Mouse (Mus musculus): ENCODE data around the gene Sult6b2. TPM values are rescaled to one million over a fixed set of nuclear protein-coding genes. Genes with fewer than 3 reads are reported as not detected.

Gene Sult6b2
- not detected for polyA plus RNA-seq (2017; shearing (Covaris generic))

DNA sequence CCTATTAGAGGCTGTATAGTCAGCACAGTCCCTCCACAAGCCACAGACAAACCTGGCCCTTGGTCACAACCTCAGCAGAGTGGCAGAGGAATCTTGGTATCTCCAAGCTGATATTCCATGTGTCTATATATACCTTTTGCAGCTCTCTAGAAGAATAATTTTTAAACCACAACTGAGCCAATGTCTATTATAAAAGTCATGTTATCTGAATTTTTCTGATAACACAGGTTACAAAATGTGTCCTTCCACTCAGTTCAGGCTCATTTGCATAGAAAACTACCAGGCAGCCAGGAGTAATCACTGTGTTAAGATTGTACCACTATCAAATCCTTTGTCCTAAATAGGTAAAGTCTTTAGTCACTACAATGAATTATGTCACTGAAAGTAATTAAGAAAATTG lies at the start of gene Sult6b2:
Sult6b2 (minus strand) TSS at position 101 of the 400 bp plus-strand sequence.

DNA sequence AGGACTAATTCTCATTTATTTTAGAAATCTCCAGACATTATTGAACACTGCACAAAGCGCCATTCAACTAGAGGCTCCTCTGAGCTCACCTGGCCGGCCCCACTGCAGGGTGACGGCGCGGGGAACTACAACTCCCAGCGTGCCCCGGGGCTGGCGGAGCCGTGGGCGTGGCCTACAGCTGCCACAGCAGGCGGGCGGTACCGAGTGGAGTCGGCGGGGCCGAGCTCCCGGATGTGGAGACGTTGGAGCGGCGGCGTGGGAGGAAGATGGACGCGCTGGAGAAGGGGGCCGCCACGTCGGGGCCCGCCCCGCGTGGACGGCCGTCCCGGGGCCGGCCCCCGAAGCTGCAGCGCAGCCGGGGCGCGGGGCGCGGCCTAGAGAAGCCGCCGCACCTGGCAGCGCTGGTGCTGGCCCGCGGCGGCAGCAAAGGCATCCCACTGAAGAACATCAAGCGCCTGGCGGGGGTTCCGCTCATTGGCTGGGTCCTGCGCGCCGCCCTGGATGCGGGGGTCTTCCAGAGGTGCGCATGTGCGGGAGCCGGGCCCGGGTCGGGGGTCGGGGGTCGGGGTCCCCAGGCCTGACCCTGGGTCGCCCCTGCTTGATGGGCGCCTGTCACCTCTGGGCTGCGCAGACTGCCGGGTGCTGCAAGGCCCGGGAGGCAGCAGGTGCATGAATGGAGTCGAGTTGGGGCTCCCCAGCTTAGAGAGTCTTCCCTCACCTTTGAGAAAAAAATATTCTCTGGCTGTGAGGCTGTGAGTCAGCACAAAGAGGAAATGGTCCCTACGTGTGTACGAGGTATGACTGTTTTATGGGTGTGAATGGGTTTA lies 47.6 kb downstream of the Sult6b2 start, which contains the start of gene Cmas:
Cmas (plus strand) TSS at position 180 of the 827 bp plus-strand sequence.

Other genes starting within 250 kb of the Sult6b2 start
- gene Kcnj8, start 232.9 kb downstream of the Sult6b2 start, polyA plus RNA-seq (2017; shearing (Covaris generic)), result 5.3 TPM
- 0.41 TPM for gene Abcc9, start 102.2 kb downstream of the Sult6b2 start, polyA plus RNA-seq (2017; shearing (Covaris generic))
- gene Cmas, start 47.8 kb downstream of the Sult6b2 start, polyA plus RNA-seq (2017; shearing (Covaris generic)), result 98.8 TPM
- gene St8sia1, start 159.9 kb upstream of the Sult6b2 start, polyA plus RNA-seq (2017; shearing (Covaris generic)), result 1.1 TPM